Mouse (Mus musculus): ENCODE results near the gene Mslnl. TPM values are rescaled to one million over a fixed set of nuclear protein-coding genes. Genes with fewer than 3 reads are reported as not detected.

Mslnl gene
- polyA plus RNA-seq, 1 experiment, result not detected

DNA sequence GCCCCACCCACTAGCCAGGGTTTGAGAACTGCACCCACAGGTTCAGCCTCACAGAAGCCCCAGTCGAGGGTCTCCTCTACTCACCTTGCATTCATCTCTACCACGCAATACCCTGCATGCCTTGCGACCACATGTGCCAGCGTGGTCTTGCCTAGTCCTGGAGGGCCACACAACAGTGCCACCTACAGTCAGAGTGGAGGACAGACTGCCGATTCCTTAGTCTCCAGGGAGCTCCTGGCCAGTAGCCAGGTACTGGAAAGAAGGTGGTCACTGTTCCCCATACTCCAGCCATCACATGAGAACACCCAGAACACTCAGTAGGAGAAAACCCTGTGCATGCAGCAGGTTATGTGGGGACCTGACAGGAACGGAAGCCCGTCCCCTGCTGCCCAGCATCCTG, 11.9 kb upstream of the Mslnl start:
- TF ChIP-seq MYOD1 (IDR thresholded peaks at IDR 0.05; ENCODE audit: control insufficient read depth in 1 of 3, insufficient read length in 2 of 3, low read depth in 2 of 3) (no peak), E2F4 (IDR thresholded peaks at IDR 0.05; ENCODE audit: insufficient read depth) (no peak), SRF (IDR thresholded peaks at IDR 0.05; ENCODE audit: control insufficient read depth, insufficient read length, low read depth) (no peak), MAX (IDR thresholded peaks at IDR 0.05; ENCODE audit: low read depth) (no peak), TCF3 (IDR thresholded peaks at IDR 0.05; ENCODE audit: insufficient read length, low read depth) (no peak), REST (IDR thresholded peaks at IDR 0.05; ENCODE audit: insufficient read depth, insufficient read length) (no peak), CEBPB (IDR thresholded peaks at IDR 0.05; ENCODE audit: insufficient read depth, poor library complexity, severe bottlenecking) (no peak), USF1 (IDR thresholded peaks at IDR 0.05; ENCODE audit: low read depth) (no peak), POLR2AphosphoS2 (IDR thresholded peaks at IDR 0.05; ENCODE audit: insufficient read length, low read depth) (no peak), POLR2A (IDR thresholded peaks at IDR 0.05; ENCODE audit: insufficient read length, low read depth) (no peak), TCF12 (IDR thresholded peaks at IDR 0.05; ENCODE audit: insufficient read depth, poor library complexity, severe bottlenecking) (no peak), MYOG (IDR thresholded peaks at IDR 0.05; ENCODE audit: control insufficient read depth in 1 of 3, insufficient read depth in 1 of 3, insufficient read length in 2 of 3, low read depth in 2 of 3) (no peak)
- no peaks in the 10 kb centered on the region for H3K36me3 ChIP-seq (ENCODE audit: control insufficient read depth, insufficient read depth)
- no peak overlapping the region for H3K4me2 ChIP-seq (ENCODE audit: low read depth)
- no peak overlapping the region for H3ac ChIP-seq (ENCODE audit: control insufficient read depth, insufficient read length)
- H3K79me2 ChIP-seq (ENCODE audit: control insufficient read depth, insufficient read depth), result peaks cover 5% of the 10 kb centered on the region
- no peak overlapping the region for H3K4me3 ChIP-seq
- no peaks in the 10 kb centered on the region for H3K27me3 ChIP-seq (ENCODE audit: control insufficient read depth, insufficient read depth, insufficient read length)

DNA sequence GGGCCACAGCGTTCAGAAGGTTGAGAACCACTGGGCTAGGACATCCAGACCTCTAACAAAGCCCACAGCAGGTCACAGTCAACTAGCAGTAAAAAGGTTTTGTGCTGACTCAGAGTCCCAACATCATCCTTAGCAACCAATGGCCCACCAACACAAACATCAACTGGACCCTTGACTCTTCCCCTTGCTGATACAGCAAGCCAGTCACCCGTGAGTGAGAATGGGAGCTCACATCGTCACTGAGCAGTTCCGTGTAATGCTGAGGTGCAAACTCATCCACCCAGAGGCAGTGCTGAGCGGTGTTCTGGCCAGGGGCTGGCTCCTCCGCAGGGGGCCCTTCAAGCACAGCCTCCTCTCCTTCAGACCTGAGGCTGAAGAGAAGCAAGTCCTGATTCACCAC, 10.6 kb upstream of the Mslnl start:
- no peaks in the 10 kb centered on the region for H3K36me3 ChIP-seq (ENCODE audit: control insufficient read depth, insufficient read depth)
- H3K79me2 ChIP-seq (ENCODE audit: control insufficient read depth, insufficient read depth), result peaks cover 5% of the 10 kb centered on the region
- no peak overlapping the region for H3K4me2 ChIP-seq (ENCODE audit: low read depth)
- H3K4me3 ChIP-seq, result no peak overlapping the region
- no peaks in the 10 kb centered on the region for H3K27me3 ChIP-seq (ENCODE audit: control insufficient read depth, insufficient read depth, insufficient read length)
- H3ac ChIP-seq (ENCODE audit: control insufficient read depth, insufficient read length), result no peak overlapping the region
- TF ChIP-seq CEBPB (IDR thresholded peaks at IDR 0.05; ENCODE audit: insufficient read depth, poor library complexity, severe bottlenecking) (no peak), MYOG (IDR thresholded peaks at IDR 0.05; ENCODE audit: control insufficient read depth in 1 of 3, insufficient read depth in 1 of 3, insufficient read length in 2 of 3, low read depth in 2 of 3) (no peak), E2F4 (IDR thresholded peaks at IDR 0.05; ENCODE audit: insufficient read depth) (no peak), USF1 (IDR thresholded peaks at IDR 0.05; ENCODE audit: low read depth) (no peak), REST (IDR thresholded peaks at IDR 0.05; ENCODE audit: insufficient read depth, insufficient read length) (no peak), SRF (IDR thresholded peaks at IDR 0.05; ENCODE audit: control insufficient read depth, insufficient read length, low read depth) (no peak), POLR2AphosphoS2 (IDR thresholded peaks at IDR 0.05; ENCODE audit: insufficient read length, low read depth) (no peak)

DNA sequence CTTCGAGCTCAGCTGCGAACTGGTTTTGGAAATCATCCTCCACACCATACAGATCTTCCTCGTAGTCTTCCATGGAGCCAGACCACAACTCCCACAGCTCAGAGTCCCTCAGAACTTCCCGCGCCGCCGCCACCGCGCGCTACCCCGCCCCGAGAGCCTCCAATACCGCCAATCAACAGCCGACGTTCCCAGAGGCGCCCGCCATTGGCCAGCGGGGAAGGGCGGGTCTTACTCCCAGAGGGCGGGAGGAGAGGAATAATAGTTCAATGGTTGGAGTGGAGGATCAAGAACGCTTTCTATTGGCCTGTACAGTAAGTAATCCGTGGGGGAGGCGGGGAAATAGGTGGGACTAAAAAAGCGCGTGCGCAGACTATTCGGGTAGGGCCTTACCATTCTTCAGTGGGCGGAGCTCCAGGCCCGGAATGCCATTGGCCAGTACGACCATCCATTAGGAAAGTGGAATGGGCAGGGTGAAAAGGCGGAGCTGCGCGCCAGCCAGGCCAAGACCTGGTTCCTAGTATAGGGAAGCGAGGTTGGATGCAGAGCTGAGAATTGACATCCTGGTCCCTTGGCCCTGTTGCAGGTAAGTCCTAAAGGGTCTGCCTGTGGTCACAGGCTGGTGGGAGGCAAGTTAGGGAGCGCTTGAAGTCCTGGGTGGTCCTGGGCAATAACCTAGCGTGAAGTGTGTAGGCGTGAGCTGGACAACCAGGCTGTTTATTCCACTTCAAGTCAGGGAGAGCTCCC, 8.4 kb upstream of the Mslnl start, which contains the start of the genes Chtf18 and Rpusd1:
Gene Chtf18 (minus strand): TSS at position 155 of the 744 bp plus-strand sequence.
Gene Rpusd1 (plus strand): TSS at position 406 of the 744 bp plus-strand sequence.
- TF ChIP-seq E2F4 (IDR thresholded peaks at IDR 0.05; ENCODE audit: insufficient read depth) (peak; percentile 93), MAX (IDR thresholded peaks at IDR 0.05; ENCODE audit: low read depth) (no peak), POLR2AphosphoS2 (IDR thresholded peaks at IDR 0.05; ENCODE audit: insufficient read length, low read depth) (peak; percentile 71), POLR2A (IDR thresholded peaks at IDR 0.05; ENCODE audit: insufficient read length, low read depth) (peak; percentile 84)
- Histone ChIP-seq H3K36me3 (ENCODE audit: control insufficient read depth, insufficient read depth) (no peaks in the 10 kb centered on the region), H3K4me2 (ENCODE audit: low read depth) (peak within 1 kb of the TSS; percentile 92), H3K79me2 (ENCODE audit: control insufficient read depth, insufficient read depth) (peaks cover 5% of the 10 kb centered on the region), H3K27me3 (ENCODE audit: control insufficient read depth, insufficient read depth, insufficient read length) (no peaks in the 10 kb centered on the region), H3K4me3 (peak within 1 kb of the TSS; percentile 42), H3ac (ENCODE audit: control insufficient read depth, insufficient read length) (peak within 1 kb of the TSS; percentile 4)

- H3K4me3 ChIP-seq, result peak overlapping the region; percentile 42
- H3K27me3 ChIP-seq (ENCODE audit: control insufficient read depth, insufficient read depth, insufficient read length), result no peaks in the 10 kb centered on the region
- TF ChIP-seq MYOD1 (IDR thresholded peaks at IDR 0.05; ENCODE audit: control insufficient read depth in 1 of 3, insufficient read length in 2 of 3, low read depth in 2 of 3) (no peak), E2F4 (IDR thresholded peaks at IDR 0.05; ENCODE audit: insufficient read depth) (no peak), POLR2A (IDR thresholded peaks at IDR 0.05; ENCODE audit: insufficient read length, low read depth) (no peak), MYOG (IDR thresholded peaks at IDR 0.05; ENCODE audit: control insufficient read depth in 1 of 3, insufficient read depth in 1 of 3, insufficient read length in 2 of 3, low read depth in 2 of 3) (no peak), REST (IDR thresholded peaks at IDR 0.05; ENCODE audit: insufficient read depth, insufficient read length) (no peak), CEBPB (IDR thresholded peaks at IDR 0.05; ENCODE audit: insufficient read depth, poor library complexity, severe bottlenecking) (no peak), TCF12 (IDR thresholded peaks at IDR 0.05; ENCODE audit: insufficient read depth, poor library complexity, severe bottlenecking) (no peak)
- peak overlapping the region; percentile 80 for H3K4me2 ChIP-seq (ENCODE audit: low read depth)
- peak overlapping the region; percentile 4 for H3ac ChIP-seq (ENCODE audit: control insufficient read depth, insufficient read length)
- H3K79me2 ChIP-seq (ENCODE audit: control insufficient read depth, insufficient read depth), result peaks cover 5% of the 10 kb centered on the region
- no peaks in the 10 kb centered on the region for H3K36me3 ChIP-seq (ENCODE audit: control insufficient read depth, insufficient read depth)
These were observed 7.9 kb upstream of the Mslnl start for GRCm38 (mm10) chr17:25728009-25728270.

- no peak overlapping the region for H3K4me3 ChIP-seq
- H3K79me2 ChIP-seq (ENCODE audit: control insufficient read depth, insufficient read depth), result peaks cover 5% of the 10 kb centered on the region
- peaks cover 4% of the 10 kb centered on the region for H3K27me3 ChIP-seq (ENCODE audit: control insufficient read depth, insufficient read depth, insufficient read length)
- H3K4me2 ChIP-seq (ENCODE audit: low read depth), result no peak overlapping the region
- no peak for TF ChIP-seq CEBPB (IDR thresholded peaks at IDR 0.05; ENCODE audit: insufficient read depth, poor library complexity, severe bottlenecking)
- peak in 1 of 3 experiments; percentile 35 for TF ChIP-seq MYOD1 (IDR thresholded peaks at IDR 0.05; ENCODE audit: control insufficient read depth in 1 of 3, insufficient read length in 2 of 3, low read depth in 2 of 3)
- TF ChIP-seq MYOG (IDR thresholded peaks at IDR 0.05; ENCODE audit: control insufficient read depth in 1 of 3, insufficient read depth in 1 of 3, insufficient read length in 2 of 3, low read depth in 2 of 3), result peak in 1 of 3 experiments; percentile 54
- no peak overlapping the region for H3ac ChIP-seq (ENCODE audit: control insufficient read depth, insufficient read length)
- H3K36me3 ChIP-seq (ENCODE audit: control insufficient read depth, insufficient read depth), result no peaks in the 10 kb centered on the region
These were observed 3.8 kb upstream of the Mslnl start for GRCm38 (mm10) chr17:25732082-25732481.
